Mouse (Mus musculus) heart, embryonic 13.5 days (tissue): ENCODE results near the gene 1700001P01Rik. TPM values are rescaled to one million over a fixed set of nuclear protein-coding genes. Genes with fewer than 3 reads are reported as not detected.
A peak's percentile ranks its signal among the peaks of the same experiment; 100 is the strongest.

ENCODE experiments used
- ATAC-seq: fragments of 200-750 bp; cut with Nextera tagmentation; 2 replicates; pipeline ENCODE4 v1.8.0; 2017; ENCODE audit warnings: moderate TSS enrichment; ENCODE audit not compliant: insufficient number of reproducible peaks, low FRiP score, low TSS enrichment; ENCODE audit errors: extremely low read depth
- H3K27ac ChIP-seq: fragments of 300-500 bp; sonication (generic); replicated peaks from 2 replicates; pipeline ENCODE4 v1.5.1; 2015; ENCODE audit warnings: moderate library complexity, mild to moderate bottlenecking, inconsistent platforms
- H3K27me3 ChIP-seq: fragments of 300-500 bp; sonication (generic); replicated peaks from 2 replicates; pipeline ENCODE4 v1.6.1; 2015; ENCODE audit warnings: mild to moderate bottlenecking, inconsistent platforms
- H3K36me3 ChIP-seq: fragments of 300-500 bp; sonication (generic); 2 replicates; pipeline ENCODE4 v1.6.1; 2015; ENCODE audit warnings: mild to moderate bottlenecking, inconsistent platforms
- H3K4me1 ChIP-seq: fragments of 300-500 bp; sonication (generic); 2 replicates; pipeline ENCODE4 v1.6.1; 2015; ENCODE audit warnings: inconsistent platforms
- H3K4me2 ChIP-seq: fragments of 300-500 bp; sonication (generic); 2 replicates; pipeline ENCODE4 v1.6.1; 2015; ENCODE audit warnings: inconsistent platforms, mild to moderate bottlenecking, moderate library complexity
- H3K4me3 ChIP-seq: fragments of 300-500 bp; sonication (generic); 2 replicates; pipeline ENCODE4 v1.5.1; 2015; ENCODE audit warnings: moderate library complexity, mild to moderate bottlenecking, inconsistent platforms
- H3K9ac ChIP-seq: fragments of 300-500 bp; sonication (generic); 2 replicates; pipeline ENCODE4 v1.6.1; 2015; ENCODE audit warnings: inconsistent platforms, mild to moderate bottlenecking, moderate library complexity
- H3K9me3 ChIP-seq: fragments of 300-500 bp; sonication (generic); 2 replicates; pipeline ENCODE4 v1.6.1; 2016; ENCODE audit warnings: inconsistent platforms
- WGBS: fragments of 180-500 bp; shearing (Covaris S2); methylation state at CpG from one replicate; pipeline ENCODE4 v1.1.7; 2015; ENCODE audit warnings: mixed read lengths; 5-methylcytosine and 5-hydroxymethylcytosine counted together
- polyA plus RNA-seq: library from polyadenylated mRNA; unstranded; fragments of >200 nt; fragmentation: Nextera tagmentation; extraction: Ambion mirVana; gene quantifications from 2 replicates; pipeline ENCODE4 v1.2.1, GENCODE M21; 2015

The 1700001P01Rik gene
- polyA plus RNA-seq, 1 experiment from 2014 or later, result not detected

DNA sequence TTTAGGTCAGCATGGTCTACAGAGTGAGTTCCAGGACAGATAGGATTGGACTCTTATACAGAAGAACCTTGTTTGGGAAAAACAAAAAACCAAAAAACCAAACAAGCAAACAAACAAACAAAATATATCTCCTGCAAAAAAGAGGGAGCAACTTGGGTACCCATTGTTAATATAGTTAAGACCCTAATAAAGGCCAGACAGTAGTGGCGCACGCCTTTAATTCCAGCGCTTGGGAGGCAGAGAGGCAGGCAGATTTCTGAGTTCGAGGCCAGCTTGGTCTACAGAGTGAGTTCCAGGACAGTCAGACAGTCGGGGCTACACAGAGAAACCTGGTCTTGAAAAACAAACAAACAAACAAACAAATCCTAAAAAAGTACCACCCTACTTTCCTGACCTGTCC is 14.0 kb upstream of the 1700001P01Rik start:
- Histone ChIP-seq H3K9ac (no peak overlapping the region), H3K4me2 (no peak overlapping the region), H3K4me3 (no peak overlapping the region), H3K4me1 (no peaks in the 10 kb centered on the region), H3K27me3 (no peaks in the 10 kb centered on the region), H3K27ac (no peak overlapping the region), H3K9me3 (no peaks in the 10 kb centered on the region), H3K36me3 (no peaks in the 10 kb centered on the region)
- no peak for ATAC-seq
- 76% methylated on average over 5 of the region's 5 CpGs for WGBS

DNA sequence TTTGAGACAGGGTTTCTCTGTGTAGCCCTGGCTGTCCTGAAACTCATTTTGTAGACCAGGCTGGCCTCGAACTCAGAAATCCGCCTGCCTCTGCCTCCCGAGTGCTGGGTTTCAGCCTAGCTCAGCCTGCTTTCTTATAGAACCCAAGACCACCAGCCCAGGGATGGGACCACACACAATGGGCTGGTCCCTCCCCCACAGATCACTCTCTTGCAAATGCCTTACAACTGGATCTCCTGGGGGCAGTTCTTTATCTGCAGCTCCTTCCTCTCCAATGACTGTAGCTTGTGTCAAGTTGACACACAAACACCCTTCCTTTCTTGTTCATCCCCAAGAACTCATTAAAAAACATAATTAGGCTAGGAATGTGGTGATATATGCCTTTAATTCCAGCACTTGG is 12.2 kb upstream of the 1700001P01Rik start:
- no peak overlapping the region for H3K9ac ChIP-seq
- no peak for ATAC-seq
- H3K36me3 ChIP-seq, result no peaks in the 10 kb centered on the region
- 95% methylated on average over 3 of the region's 3 CpGs for WGBS
- H3K27me3 ChIP-seq, result no peaks in the 10 kb centered on the region
- H3K4me3 ChIP-seq, result no peak overlapping the region
- no peaks in the 10 kb centered on the region for H3K9me3 ChIP-seq
- no peak overlapping the region for H3K27ac ChIP-seq
- H3K4me2 ChIP-seq, result no peak overlapping the region
- peaks cover 3% of the 10 kb centered on the region; the same call in 1 of the 2 replicates for H3K4me1 ChIP-seq

DNA sequence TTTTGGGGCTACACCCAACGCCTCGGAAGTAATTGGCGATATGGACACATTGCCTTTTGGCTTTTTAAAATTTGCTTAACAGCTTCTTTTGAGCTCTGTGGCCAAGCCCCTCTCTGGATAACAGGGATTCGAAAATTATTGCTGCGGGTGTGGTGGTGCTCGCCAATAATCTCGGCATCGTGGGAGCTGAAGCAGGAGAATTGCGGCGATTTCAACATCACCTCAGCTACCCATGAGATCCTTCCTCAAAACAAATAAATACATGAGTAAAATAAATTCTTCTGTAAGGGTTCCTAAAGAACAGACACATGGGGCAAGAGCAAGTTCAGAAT is 6.8 kb upstream of the 1700001P01Rik start:
- Histone ChIP-seq H3K9me3 (no peaks in the 10 kb centered on the region), H3K4me1 (peaks cover 30% of the 10 kb centered on the region), H3K4me2 (peak overlapping the region; percentile 72), H3K4me3 (peak overlapping the region; percentile 89), H3K27ac (peak overlapping the region; percentile 71), H3K9ac (peak overlapping the region; percentile 87), H3K27me3 (no peaks in the 10 kb centered on the region), H3K36me3 (peaks cover 37% of the 10 kb centered on the region)
- 0% methylated on average over 10 of the region's 10 CpGs for WGBS
- ATAC-seq, result no peak

DNA sequence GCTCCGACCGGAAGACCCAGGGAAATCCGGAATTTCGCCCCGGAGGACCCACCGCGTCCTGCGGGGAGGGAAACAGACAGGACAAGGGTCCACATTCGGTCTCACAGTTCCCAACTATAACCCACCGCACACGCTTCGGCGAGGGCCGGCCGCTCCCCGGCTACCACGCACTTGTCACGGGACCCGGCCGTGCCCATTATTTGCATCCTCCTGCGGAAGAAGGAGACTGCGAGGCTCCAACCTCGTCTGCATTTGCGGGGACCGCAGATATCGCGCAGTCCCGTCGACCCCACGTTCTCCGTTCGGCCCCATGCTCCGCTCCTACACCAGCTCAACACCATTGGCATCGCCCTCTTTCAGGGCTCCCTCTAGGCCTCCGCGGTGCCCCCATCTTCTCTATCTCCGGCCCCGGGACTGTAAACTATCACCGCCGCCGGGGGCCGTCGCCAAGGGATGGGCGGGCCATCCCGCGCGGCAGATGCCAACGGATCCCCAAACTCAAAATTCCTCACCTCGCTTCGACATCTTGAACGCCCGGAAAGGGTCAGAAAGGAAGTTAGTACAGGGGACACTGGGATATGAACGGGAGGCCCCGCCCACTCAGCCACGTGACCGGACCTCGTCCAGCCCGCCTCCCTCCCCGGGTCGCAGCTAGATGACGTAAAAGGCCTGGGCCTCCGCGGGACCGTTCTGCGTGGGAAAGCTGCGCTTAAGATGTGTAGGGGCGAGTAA is 6.3 kb upstream of the 1700001P01Rik start, which contains the start of gene Rpl23:
Gene Rpl23, minus strand, starts transcription at position 606 of the 732 bp plus-strand sequence.
- Histone ChIP-seq H3K27ac (peak within 1 kb of the TSS; percentile 92), H3K9ac (peak within 1 kb of the TSS; percentile 99), H3K4me2 (peak within 1 kb of the TSS; percentile 74), H3K4me1 (peaks cover 30% of the 10 kb centered on the region), H3K36me3 (peaks cover 43% of the 10 kb centered on the region), H3K9me3 (no peaks in the 10 kb centered on the region), H3K27me3 (no peaks in the 10 kb centered on the region), H3K4me3 (peak within 1 kb of the TSS; percentile 89)
- peak; percentile 96 for ATAC-seq
- WGBS, result under 1% methylated on average over 66 of the region's 67 CpGs

DNA sequence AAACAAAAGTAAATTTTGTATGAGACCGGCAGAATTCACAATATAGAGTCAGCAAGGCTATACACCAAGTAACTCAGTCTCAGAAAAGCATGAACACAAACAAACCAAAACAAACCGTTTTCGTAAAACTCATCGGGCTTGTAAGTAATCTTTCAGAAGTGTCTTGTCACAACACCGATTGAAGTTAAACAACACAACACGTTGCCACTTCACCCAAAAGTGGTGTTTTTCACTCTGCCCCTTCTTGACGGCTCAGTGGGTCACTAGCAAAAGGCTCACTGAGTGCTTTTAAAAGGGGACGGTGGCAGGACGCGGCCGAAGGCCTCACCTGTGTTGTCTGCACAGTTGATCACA is 5.7 kb upstream of the 1700001P01Rik start:
- no peak for ATAC-seq

DNA sequence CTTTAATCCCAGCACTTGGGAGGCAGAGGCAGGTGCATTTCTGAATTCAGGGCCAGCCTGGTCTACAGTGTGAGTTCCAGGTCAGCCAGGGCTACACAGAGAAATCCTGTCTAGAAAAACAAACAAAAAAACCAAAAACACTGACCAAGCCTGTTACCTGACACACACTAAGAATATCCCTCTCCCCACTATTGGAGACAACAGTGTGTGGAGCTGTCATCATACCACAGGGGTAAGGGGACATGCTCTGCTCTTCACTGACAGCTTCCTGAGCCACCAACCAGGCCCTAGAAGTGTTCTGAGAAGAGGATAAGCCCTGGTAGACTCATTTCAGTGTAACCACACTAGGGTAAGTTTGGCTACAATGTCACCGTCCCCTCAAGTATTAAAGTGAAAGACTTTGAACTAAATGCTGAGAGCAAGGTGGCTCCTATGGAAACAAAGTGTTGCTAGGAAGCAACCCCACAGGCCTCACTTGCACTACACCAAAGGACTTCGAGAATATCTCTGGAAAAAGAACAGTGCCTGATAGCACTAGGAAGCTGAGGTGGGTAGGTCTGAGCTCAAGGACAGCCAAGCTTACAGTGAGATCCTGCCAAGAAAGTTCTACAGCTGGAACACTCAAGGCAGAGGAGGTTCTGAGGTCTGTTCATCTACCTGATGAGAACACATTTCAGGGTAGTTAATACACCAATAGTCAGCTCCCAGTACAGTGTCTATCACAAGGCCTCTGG is 4.4 kb upstream of the 1700001P01Rik start:
- peaks cover 30% of the 10 kb centered on the region for H3K4me1 ChIP-seq
- no peaks in the 10 kb centered on the region for H3K9me3 ChIP-seq
- no peak overlapping the region for H3K27ac ChIP-seq
- 59% methylated on average over 2 of the region's 2 CpGs for whole genome bisulfite sequencing
- peaks cover 61% of the 10 kb centered on the region for H3K36me3 ChIP-seq
- peak overlapping the region; percentile 99 for H3K9ac ChIP-seq
- no peak for ATAC-seq
- H3K27me3 ChIP-seq, result no peaks in the 10 kb centered on the region
- peak overlapping the region; percentile 74 for H3K4me2 ChIP-seq
- H3K4me3 ChIP-seq, result peak overlapping the region; percentile 89

More for the DNA sequence above, 5.7 kb upstream of the 1700001P01Rik start:
- WGBS, result under 1% methylated on average over 11 of the region's 11 CpGs
- Histone ChIP-seq H3K9me3 (no peaks in the 10 kb centered on the region), H3K4me3 (peak overlapping the region; percentile 89), H3K27ac (peak overlapping the region; percentile 92), H3K9ac (peak overlapping the region; percentile 99), H3K4me2 (peak overlapping the region; percentile 74), H3K36me3 (peaks cover 48% of the 10 kb centered on the region), H3K27me3 (no peaks in the 10 kb centered on the region), H3K4me1 (peaks cover 30% of the 10 kb centered on the region)

DNA sequence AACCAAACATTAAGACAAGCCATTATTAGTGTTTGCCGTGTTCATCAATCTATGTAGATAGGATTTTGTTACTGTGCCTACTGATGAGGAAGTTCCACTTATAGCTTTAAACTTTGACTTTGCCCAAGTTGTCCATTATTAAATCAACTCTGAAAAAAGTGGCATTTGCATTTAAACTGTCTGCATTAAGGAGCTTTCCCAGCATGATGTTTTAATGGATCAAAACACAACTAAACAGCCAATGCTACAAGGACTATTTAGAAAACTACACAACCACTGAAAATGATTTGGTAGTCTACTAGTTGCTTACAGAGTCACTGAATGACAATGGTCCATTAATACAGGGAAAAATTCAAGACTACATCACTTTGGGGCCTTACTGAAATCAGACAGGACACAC is 3.2 kb upstream of the 1700001P01Rik start:
- ATAC-seq, result no peak
- no peak overlapping the region for H3K4me3 ChIP-seq
- H3K9ac ChIP-seq, result 0 out of 2 replicates have a peak overlapping the region, but pooled peaks have one; percentile 12
- peaks cover 30% of the 10 kb centered on the region for H3K4me1 ChIP-seq
- no peaks in the 10 kb centered on the region for H3K9me3 ChIP-seq
- peak overlapping the region; percentile 11; the same call in 1 of the 2 replicates for H3K4me2 ChIP-seq
- peaks cover 67% of the 10 kb centered on the region for H3K36me3 ChIP-seq
- H3K27me3 ChIP-seq, result no peaks in the 10 kb centered on the region
- H3K27ac ChIP-seq, result no peak overlapping the region
- 90% methylated on average over 1 of the region's 1 CpGs for whole genome bisulfite sequencing

DNA sequence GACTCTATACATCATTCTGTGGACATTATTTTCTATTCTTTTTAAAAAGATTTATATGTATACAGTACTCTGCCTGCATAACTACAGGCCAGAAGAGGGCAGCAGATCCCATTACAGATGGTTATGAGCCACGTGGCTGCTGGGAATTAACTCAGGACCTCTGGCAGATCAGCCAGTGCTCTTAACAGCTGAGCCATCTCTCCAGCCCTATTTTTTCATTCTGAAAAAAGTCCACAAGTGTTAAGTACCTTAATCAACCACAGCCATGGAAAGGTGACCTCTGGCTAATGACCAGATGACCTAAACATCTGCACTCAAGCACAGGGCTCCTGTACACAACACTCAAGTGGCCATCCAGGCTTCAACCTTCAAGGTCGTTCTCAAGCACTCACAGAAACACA is 1.4 kb upstream of the 1700001P01Rik start:
- Histone ChIP-seq H3K9ac (no peak overlapping the region), H3K36me3 (peaks cover 67% of the 10 kb centered on the region)

DNA sequence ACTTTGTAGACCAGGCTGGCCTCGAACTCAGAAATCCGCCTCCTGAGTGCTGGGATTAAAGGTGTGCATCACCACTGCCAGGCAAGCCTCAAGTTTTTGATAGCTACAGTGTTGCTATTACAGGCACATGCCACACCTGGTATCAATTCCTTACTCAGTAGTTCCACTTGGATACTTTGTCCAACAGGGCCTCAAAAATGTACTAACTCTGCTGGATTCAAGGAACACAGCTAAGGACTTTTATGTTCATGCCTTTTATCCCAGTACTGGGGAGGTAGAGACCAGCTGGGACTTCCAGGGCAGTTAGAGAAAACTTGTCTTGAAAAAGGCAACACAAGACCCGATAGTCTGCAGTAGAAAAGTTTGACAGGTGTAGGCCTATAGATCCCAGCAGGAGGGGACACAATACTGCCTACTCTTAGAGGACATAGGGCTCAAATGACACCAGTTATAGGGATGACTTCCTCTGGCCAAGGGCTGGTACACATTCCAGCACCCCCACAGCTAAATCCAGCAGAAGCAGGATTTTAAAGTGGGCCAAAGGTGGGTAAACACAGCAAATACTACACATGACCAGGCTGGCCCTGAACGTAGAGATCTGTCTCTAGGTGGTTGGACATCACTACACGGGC is 895 bp upstream of the 1700001P01Rik start:
- WGBS, result 58% methylated on average over 5 of the region's 5 CpGs
- no peak for ATAC-seq
- Histone ChIP-seq H3K9ac (no peak overlapping the region), H3K4me2 (no peak overlapping the region), H3K36me3 (peaks cover 67% of the 10 kb centered on the region), H3K4me3 (no peak overlapping the region), H3K4me1 (peaks cover 25% of the 10 kb centered on the region), H3K27me3 (no peaks in the 10 kb centered on the region), H3K9me3 (no peaks in the 10 kb centered on the region), H3K27ac (no peak overlapping the region)

More for the DNA sequence above, 1.4 kb upstream of the 1700001P01Rik start:
- Histone ChIP-seq H3K27me3 (no peaks in the 10 kb centered on the region), H3K9me3 (no peaks in the 10 kb centered on the region), H3K27ac (no peak overlapping the region), H3K4me1 (peaks cover 25% of the 10 kb centered on the region), H3K4me3 (no peak overlapping the region), H3K4me2 (no peak overlapping the region)
- WGBS, result 44% methylated on average over 2 of the region's 2 CpGs
- ATAC-seq, result no peak

DNA sequence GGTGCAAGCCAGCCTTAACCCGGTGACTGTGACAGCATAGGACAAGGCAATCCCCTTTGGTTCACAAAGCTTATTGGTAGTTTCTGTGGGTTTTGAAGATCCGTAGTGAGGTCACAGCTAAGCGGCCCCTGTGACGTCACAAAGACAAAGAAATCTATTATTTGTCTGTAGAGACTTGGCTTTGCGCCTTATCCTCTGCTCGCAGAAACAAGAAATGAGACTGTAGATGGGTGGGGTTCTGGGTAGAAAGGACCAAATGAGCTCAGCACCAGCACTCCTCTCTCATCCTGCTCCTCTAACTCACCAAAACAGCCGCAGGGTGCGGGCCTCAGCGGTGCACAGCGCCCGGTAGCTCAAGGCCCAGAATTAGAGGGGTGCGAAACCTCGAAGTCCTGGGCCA is 532 bp downstream of the 1700001P01Rik start:
- Histone ChIP-seq H3K9ac (no peak overlapping the region), H3K9me3 (no peaks in the 10 kb centered on the region), H3K27me3 (no peaks in the 10 kb centered on the region), H3K36me3 (peaks cover 56% of the 10 kb centered on the region), H3K4me2 (no peak overlapping the region), H3K4me3 (no peak overlapping the region), H3K27ac (no peak overlapping the region), H3K4me1 (peaks cover 14% of the 10 kb centered on the region)
- 74% methylated on average over 13 of the region's 13 CpGs for WGBS
- ATAC-seq, result no peak

DNA sequence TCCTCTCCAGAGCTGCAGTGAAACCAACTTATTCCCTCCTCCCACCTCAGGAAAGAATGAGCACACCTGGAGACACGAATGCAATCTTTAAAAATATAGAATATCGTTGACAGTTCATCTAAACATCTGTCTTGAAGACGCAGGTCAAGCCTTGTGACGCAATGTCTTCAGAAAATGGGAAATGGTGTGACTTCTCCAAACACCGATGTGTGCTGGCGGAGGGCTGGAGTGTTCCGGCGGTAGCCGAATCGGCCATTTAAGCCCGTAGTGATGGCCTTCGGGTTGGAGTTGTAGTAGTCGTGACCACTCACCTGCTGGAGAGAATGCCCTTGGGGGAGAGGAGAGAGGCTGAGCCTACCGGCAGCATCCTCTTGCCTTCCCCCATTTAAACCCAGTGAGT is 4.3 kb downstream of the 1700001P01Rik start:
- H3K4me1 ChIP-seq, result 0 out of 2 replicates have a peak, but pooled peaks cover 3% of the 10 kb centered on the region
- no peak overlapping the region for H3K4me2 ChIP-seq
- no peak overlapping the region for H3K27ac ChIP-seq
- H3K27me3 ChIP-seq, result no peaks in the 10 kb centered on the region
- no peak overlapping the region for H3K4me3 ChIP-seq
- peaks cover 19% of the 10 kb centered on the region for H3K36me3 ChIP-seq
- 74% methylated on average over 14 of the region's 14 CpGs for WGBS
- H3K9me3 ChIP-seq, result no peaks in the 10 kb centered on the region
- H3K9ac ChIP-seq, result no peak overlapping the region
- ATAC-seq, result no peak
